Mouse (Mus musculus) right cerebral cortex, postnatal 14 days (tissue): Measurements from ENCODE around the gene Elmo1.

Source experiments
- DNase-seq: peaks from one replicate; pipeline ENCODE4 v3.0.0; 2022

The Elmo1 gene

GRCm38 (mm10) chr13:20213861-20214260, 123.5 kb downstream of the Elmo1 start:
- no peak for DNase-seq

- no peak for DNase-seq
Measured at GRCm38 (mm10) chr13:20217453-20218090, 127.2 kb downstream of the Elmo1 start.

GRCm38 (mm10) chr13:20218126-20218525, 127.7 kb downstream of the Elmo1 start:
- DNase-seq: no peak

GRCm38 (mm10) chr13:20220414-20220813, 130.0 kb downstream of the Elmo1 start:
- no peak for DNase-seq

GRCm38 (mm10) chr13:20227923-20228705, 137.7 kb downstream of the Elmo1 start:
- no peak for DNase-seq

- DNase-seq: peak; percentile 54
Measured at GRCm38 (mm10) chr13:20231837-20232728, 141.7 kb downstream of the Elmo1 start.

- DNase-seq: no peak
Measured at GRCm38 (mm10) chr13:20233707-20234106, 143.3 kb downstream of the Elmo1 start.

GRCm38 (mm10) chr13:20237615-20238014, 147.2 kb downstream of the Elmo1 start:
- DNase-seq: no peak

- DNase-seq: no peak
Measured at GRCm38 (mm10) chr13:20238146-20238545, 147.8 kb downstream of the Elmo1 start.

- no peak for DNase-seq
Measured at GRCm38 (mm10) chr13:20238743-20239142, 148.3 kb downstream of the Elmo1 start.

- no peak for DNase-seq
Measured at GRCm38 (mm10) chr13:20250069-20250668, 159.8 kb downstream of the Elmo1 start.

- DNase-seq: no peak
Measured at GRCm38 (mm10) chr13:20254911-20255310, 164.5 kb downstream of the Elmo1 start.

GRCm38 (mm10) chr13:20255380-20255779, 165.0 kb downstream of the Elmo1 start:
- DNase-seq: no peak

GRCm38 (mm10) chr13:20256613-20257012, 166.2 kb downstream of the Elmo1 start:
- no peak for DNase-seq

- DNase-seq: no peak
Measured at GRCm38 (mm10) chr13:20257562-20258525, 167.4 kb downstream of the Elmo1 start.

GRCm38 (mm10) chr13:20263173-20263572, 172.8 kb downstream of the Elmo1 start:
- DNase-seq: no peak

- no peak for DNase-seq
Measured at GRCm38 (mm10) chr13:20270148-20270547, 179.8 kb downstream of the Elmo1 start.

- peak; percentile 21 for DNase-seq
Measured at GRCm38 (mm10) chr13:20271799-20272198, 181.4 kb downstream of the Elmo1 start.

GRCm38 (mm10) chr13:20272562-20272961, 182.2 kb downstream of the Elmo1 start:
- DNase-seq: no peak

- no peak for DNase-seq
Measured at GRCm38 (mm10) chr13:20279889-20280288, 189.5 kb downstream of the Elmo1 start.

GRCm38 (mm10) chr13:20283891-20284290, 193.5 kb downstream of the Elmo1 start:
- DNase-seq: no peak

- no peak for DNase-seq
Measured at GRCm38 (mm10) chr13:20286680-20287079, 196.3 kb downstream of the Elmo1 start.
